Mouse (Mus musculus): ENCODE measurements around the gene Zfp609. TPM values are rescaled to one million over a fixed set of nuclear protein-coding genes. Genes with fewer than 3 reads are reported as not detected.
A peak's percentile ranks its signal among the peaks of the same experiment; 100 is the strongest.

Zfp609 gene
- polyA plus RNA-seq, 1 experiment from 2014 or later: 6.2 TPM

- no peak overlapping the region for H3K4me3 ChIP-seq
- peaks cover 4% of the 10 kb centered on the region; the same call in 1 of the 2 replicates for H3K4me1 ChIP-seq
- no peaks in the 10 kb centered on the region for H3K36me3 ChIP-seq
- 92% methylated on average over 7 of the region's 7 CpGs for WGBS
- no peaks in the 10 kb centered on the region for H3K27me3 ChIP-seq
- H3K9ac ChIP-seq: no peak overlapping the region
- H3K4me2 ChIP-seq: no peak overlapping the region
- ATAC-seq (ENCODE audit: borderline replicate concordance, extremely low read depth, low FRiP score, low TSS enrichment): no peak
- no peak overlapping the region for H3K27ac ChIP-seq
- no peaks in the 10 kb centered on the region for H3K9me3 ChIP-seq
Measured at GRCm38 (mm10) chr9:65755673-65756375, 71.5 kb downstream of the Zfp609 start.

- H3K4me3 ChIP-seq: no peak overlapping the region
- H3K9me3 ChIP-seq: no peaks in the 10 kb centered on the region
- H3K4me1 ChIP-seq: peaks cover 3% of the 10 kb centered on the region; the same call in 1 of the 2 replicates
- H3K4me2 ChIP-seq: no peak overlapping the region
- no peak overlapping the region for H3K9ac ChIP-seq
- no peak overlapping the region for H3K27ac ChIP-seq
- ATAC-seq (ENCODE audit: borderline replicate concordance, extremely low read depth, low FRiP score, low TSS enrichment): no peak
- 94% methylated on average over 1 of the region's 1 CpGs for WGBS
- no peaks in the 10 kb centered on the region for H3K27me3 ChIP-seq
- no peaks in the 10 kb centered on the region for H3K36me3 ChIP-seq
Measured at GRCm38 (mm10) chr9:65755164-65755563, 72.2 kb downstream of the Zfp609 start.

- 95% methylated on average over 3 of the region's 3 CpGs for WGBS
- no peak overlapping the region for H3K9ac ChIP-seq
- H3K36me3 ChIP-seq: no peaks in the 10 kb centered on the region
- no peak overlapping the region for H3K4me3 ChIP-seq
- no peaks in the 10 kb centered on the region for H3K4me1 ChIP-seq
- no peak overlapping the region for H3K27ac ChIP-seq
- H3K9me3 ChIP-seq: no peaks in the 10 kb centered on the region
- ATAC-seq (ENCODE audit: borderline replicate concordance, extremely low read depth, low FRiP score, low TSS enrichment): no peak
- no peaks in the 10 kb centered on the region for H3K27me3 ChIP-seq
- no peak overlapping the region for H3K4me2 ChIP-seq
Measured at GRCm38 (mm10) chr9:65752632-65753031, 74.7 kb downstream of the Zfp609 start.

- ATAC-seq (ENCODE audit: borderline replicate concordance, extremely low read depth, low FRiP score, low TSS enrichment): no peak
- H3K9me3 ChIP-seq: no peaks in the 10 kb centered on the region
- H3K27ac ChIP-seq: no peak overlapping the region
- no peaks in the 10 kb centered on the region for H3K27me3 ChIP-seq
- H3K4me3 ChIP-seq: no peak overlapping the region
- H3K9ac ChIP-seq: no peak overlapping the region
- H3K4me1 ChIP-seq: no peaks in the 10 kb centered on the region
- no peaks in the 10 kb centered on the region for H3K36me3 ChIP-seq
- WGBS: 91% methylated on average over 7 of the region's 7 CpGs
- H3K4me2 ChIP-seq: no peak overlapping the region
Measured at GRCm38 (mm10) chr9:65751906-65752305, 75.5 kb downstream of the Zfp609 start.

GRCm38 (mm10) chr9:65748102-65748501 lies 79.3 kb downstream of the Zfp609 start:
- Histone ChIP-seq H3K4me2 (no peak overlapping the region), H3K4me3 (no peak overlapping the region), H3K4me1 (peaks cover 22% of the 10 kb centered on the region), H3K9me3 (no peaks in the 10 kb centered on the region), H3K36me3 (no peaks in the 10 kb centered on the region), H3K27ac (no peak overlapping the region), H3K27me3 (no peaks in the 10 kb centered on the region), H3K9ac (no peak overlapping the region)
- WGBS: 72% methylated on average over 4 of the region's 4 CpGs
- no peak for ATAC-seq (ENCODE audit: borderline replicate concordance, extremely low read depth, low FRiP score, low TSS enrichment)

GRCm38 (mm10) chr9:65746479-65746878 lies 80.9 kb downstream of the Zfp609 start:
- H3K27me3 ChIP-seq: no peaks in the 10 kb centered on the region
- no peak overlapping the region for H3K4me2 ChIP-seq
- no peaks in the 10 kb centered on the region for H3K9me3 ChIP-seq
- no peak overlapping the region for H3K9ac ChIP-seq
- no peak for ATAC-seq (ENCODE audit: borderline replicate concordance, extremely low read depth, low FRiP score, low TSS enrichment)
- H3K4me3 ChIP-seq: no peak overlapping the region
- H3K36me3 ChIP-seq: no peaks in the 10 kb centered on the region
- WGBS: 82% methylated on average over 2 of the region's 2 CpGs
- H3K4me1 ChIP-seq: peaks cover 22% of the 10 kb centered on the region
- no peak overlapping the region for H3K27ac ChIP-seq

GRCm38 (mm10) chr9:65745456-65745855 lies 81.9 kb downstream of the Zfp609 start:
- Histone ChIP-seq H3K27me3 (no peaks in the 10 kb centered on the region), H3K4me1 (peaks cover 22% of the 10 kb centered on the region), H3K9ac (no peak overlapping the region), H3K4me2 (no peak overlapping the region), H3K4me3 (no peak overlapping the region), H3K27ac (no peak overlapping the region), H3K9me3 (no peaks in the 10 kb centered on the region), H3K36me3 (no peaks in the 10 kb centered on the region)
- ATAC-seq (ENCODE audit: borderline replicate concordance, extremely low read depth, low FRiP score, low TSS enrichment): no peak
- WGBS: 79% methylated on average over 5 of the region's 5 CpGs

- Histone ChIP-seq H3K4me1 (peaks cover 22% of the 10 kb centered on the region), H3K36me3 (no peaks in the 10 kb centered on the region), H3K4me2 (no peak overlapping the region), H3K9ac (no peak overlapping the region), H3K4me3 (no peak overlapping the region), H3K27me3 (no peaks in the 10 kb centered on the region), H3K27ac (peak overlapping the region; percentile 60), H3K9me3 (no peaks in the 10 kb centered on the region)
- ATAC-seq (ENCODE audit: borderline replicate concordance, extremely low read depth, low FRiP score, low TSS enrichment): peak; percentile 52; the same call in 1 of the 2 replicates
- 33% methylated on average over 4 of the region's 4 CpGs for WGBS
Measured at GRCm38 (mm10) chr9:65744171-65745082, 82.9 kb downstream of the Zfp609 start.

GRCm38 (mm10) chr9:65743809-65744170 lies 83.6 kb downstream of the Zfp609 start:
- Histone ChIP-seq H3K9me3 (no peaks in the 10 kb centered on the region), H3K27ac (no peak overlapping the region; the same call in 1 of the 2 replicates), H3K4me2 (no peak overlapping the region), H3K27me3 (no peaks in the 10 kb centered on the region), H3K4me1 (peaks cover 22% of the 10 kb centered on the region), H3K36me3 (no peaks in the 10 kb centered on the region), H3K4me3 (no peak overlapping the region), H3K9ac (no peak overlapping the region)
- ATAC-seq (ENCODE audit: borderline replicate concordance, extremely low read depth, low FRiP score, low TSS enrichment): no peak

GRCm38 (mm10) chr9:65743322-65743721 lies 84.0 kb downstream of the Zfp609 start:
- no peak overlapping the region for H3K27ac ChIP-seq

GRCm38 (mm10) chr9:65742777-65743176 lies 84.6 kb downstream of the Zfp609 start:
- Histone ChIP-seq H3K4me2 (no peak overlapping the region), H3K9ac (no peak overlapping the region), H3K4me1 (peaks cover 22% of the 10 kb centered on the region), H3K27ac (no peak overlapping the region), H3K9me3 (no peaks in the 10 kb centered on the region), H3K27me3 (no peaks in the 10 kb centered on the region), H3K36me3 (no peaks in the 10 kb centered on the region), H3K4me3 (no peak overlapping the region)
- no peak for ATAC-seq (ENCODE audit: borderline replicate concordance, extremely low read depth, low FRiP score, low TSS enrichment)
- 89% methylated on average over 3 of the region's 3 CpGs for WGBS

More at GRCm38 (mm10) chr9:65743322-65743721, 84.0 kb downstream of the Zfp609 start:
- no peaks in the 10 kb centered on the region for H3K9me3 ChIP-seq
- H3K4me2 ChIP-seq: no peak overlapping the region
- no peak for ATAC-seq (ENCODE audit: borderline replicate concordance, extremely low read depth, low FRiP score, low TSS enrichment)
- H3K36me3 ChIP-seq: no peaks in the 10 kb centered on the region
- H3K4me3 ChIP-seq: no peak overlapping the region
- H3K9ac ChIP-seq: no peak overlapping the region
- peaks cover 22% of the 10 kb centered on the region for H3K4me1 ChIP-seq
- no peaks in the 10 kb centered on the region for H3K27me3 ChIP-seq
